ENCODE assay signal across 9 mouse cellular contexts in the genomic region with DNA sequence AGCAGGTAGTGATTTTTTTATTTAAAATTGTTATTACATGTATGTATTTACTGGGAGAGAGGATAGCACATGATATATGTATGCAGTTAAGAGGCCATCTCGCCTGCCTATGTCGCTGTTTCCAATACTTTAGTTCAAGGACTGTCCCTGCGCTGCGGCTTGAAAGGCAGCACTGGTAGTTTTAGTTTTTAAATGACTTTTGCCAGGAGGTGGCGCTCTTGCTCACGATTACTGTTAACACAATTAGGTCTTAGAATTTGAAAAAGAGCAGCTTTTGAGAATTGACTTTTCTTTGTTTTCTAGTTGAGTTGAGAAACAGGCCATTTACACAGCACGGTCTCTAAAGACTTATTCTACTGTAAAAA.
A peak's percentile ranks its signal among the peaks of the same experiment; 100 is the strongest.
DNase-seq lines count a peak whose midpoint lies in the region; ATAC-seq lines count a peak whose summit lies in the region.
"Had no signal": no experiment of that assay in that cellular context is flagged by ENCODE, and none has a peak within 500 bp of the region (broad histone marks: within the 10 kb centered on the region; RNA-seq: fewer than 3 reads in every experiment).

No protein-coding gene starts in this region.

- H3K27me3 ChIP-seq in embryonic facial prominence, embryonic 12.5 days, result no peaks in the 10 kb centered on the region
- peaks cover 30% of the 10 kb centered on the region for H3K27me3 ChIP-seq in midbrain, embryonic 12.5 days

- peak overlapping the region; percentile 9; the same call in 1 of the 2 replicates for H3K4me3 ChIP-seq in embryonic facial prominence, embryonic 12.5 days
- H3K4me3 ChIP-seq in midbrain, embryonic 12.5 days, result peak overlapping the region; percentile 27; the same call in 1 of the 2 replicates

- peak overlapping the region; percentile 38 for H3K4me2 ChIP-seq in embryonic facial prominence, embryonic 12.5 days (replicated peaks)
- peak overlapping the region; percentile 53 for H3K4me2 ChIP-seq in midbrain, embryonic 12.5 days (replicated peaks)

- H3K27ac ChIP-seq in embryonic facial prominence, embryonic 12.5 days, result no peak overlapping the region
- no peak overlapping the region for H3K27ac ChIP-seq in midbrain, embryonic 12.5 days (replicated peaks)

- H3K36me3 ChIP-seq in embryonic facial prominence, embryonic 12.5 days, result no peaks in the 10 kb centered on the region
- H3K36me3 ChIP-seq in midbrain, embryonic 12.5 days, result no peaks in the 10 kb centered on the region
- H3K36me3 ChIP-seq: G1E had no signal

- H3K9me3 ChIP-seq in embryonic facial prominence, embryonic 12.5 days, result no peaks in the 10 kb centered on the region
- no peaks in the 10 kb centered on the region for H3K9me3 ChIP-seq in midbrain, embryonic 12.5 days

- 8% methylated on average over 7 of the region's 7 CpGs for WGBS in embryonic facial prominence, embryonic 12.5 days
- 7% methylated on average over 7 of the region's 7 CpGs for WGBS in midbrain, embryonic 12.5 days

- H3K9ac ChIP-seq in embryonic facial prominence, embryonic 12.5 days, result no peak overlapping the region
- H3K9ac ChIP-seq in midbrain, embryonic 12.5 days (replicated peaks), result peak overlapping the region; percentile 44; the same call in 1 of the 2 replicates

- ATAC-seq in embryonic facial prominence, embryonic 12.5 days (ENCODE audit: insufficient number of reproducible peaks, insufficient read depth, low FRiP score, low TSS enrichment), result no peak
- ATAC-seq in midbrain, embryonic 12.5 days (ENCODE audit: low FRiP score, low read depth), result peak; percentile 60; the same call in 1 of the 2 replicates

- H3K4me1 ChIP-seq in embryonic facial prominence, embryonic 12.5 days, result peaks cover 6% of the 10 kb centered on the region; the same call in 1 of the 2 replicates
- H3K4me1 ChIP-seq in midbrain, embryonic 12.5 days, result peaks cover 11% of the 10 kb centered on the region

- intact Hi-C loops in left cerebral cortex, postnatal 4 days (cut with DNase I), result loop anchor here (5.0 kb wide), 1 partner anchor 286 kb away; no protein-coding TSS in a partner anchor

- peak; percentile 73 for DNase-seq in urinary bladder, postnatal 25 days (ENCODE audit: low spot score)
- no peak for DNase-seq in urinary bladder, postnatal 10 days (ENCODE audit: low spot score)
- DNase-seq in heart, adult 18-20 months, result peak; percentile 75 to 96
- DNase-seq in kidney, adult 11 months, result peak; percentile 24
- DNase-seq in left cerebral cortex, postnatal 4 days, result peak; percentile 88
- DNase-seq in spleen, postnatal 10 days (ENCODE audit: low spot score in 2 of 2), result peak; percentile 75 to 90
